Mouse (Mus musculus): ENCODE measurements around the gene Olfr697. TPM values are rescaled to one million over a fixed set of nuclear protein-coding genes. Genes with fewer than 3 reads are reported as not detected.

Gene Olfr697
- polyA plus RNA-seq (2014; fragmentation: Illumina TruSeq; extraction: RNeasy Lipid Tissue Mini Kit (QIAGEN cat#74804); ENCODE audit: low read depth, low replicate concordance) = 2.3 TPM

GRCm38 (mm10) chr7:106742343-106742742 lies at the start of gene Olfr697:
Gene Olfr697, minus strand, starts transcription at chr7:106742443.

GRCm38 (mm10) chr7:106755297-106755696 lies 13.1 kb upstream of the Olfr697 start, which contains the start of gene Olfr698:
Gene Olfr698, minus strand, starts transcription at chr7:106755397.

GRCm38 (mm10) chr7:106716296-106716695 lies 25.9 kb downstream of the Olfr697 start, which contains the start of gene Olfr695:
Gene Olfr695, minus strand, starts transcription at chr7:106716396.

GRCm38 (mm10) chr7:106691714-106692113 lies 50.5 kb downstream of the Olfr697 start, which contains the start of gene Olfr694:
Gene Olfr694, minus strand, starts transcription at chr7:106691814.

Other genes starting within 250 kb of the Olfr697 start
- gene Olfr693, start 61.9 kb downstream of the Olfr697 start, polyA plus RNA-seq (2014; fragmentation: Illumina TruSeq; extraction: RNeasy Lipid Tissue Mini Kit (QIAGEN cat#74804); ENCODE audit: low read depth, low replicate concordance) = not detected
- not detected for gene Olfr694, start 50.6 kb downstream of the Olfr697 start, polyA plus RNA-seq (2014; fragmentation: Illumina TruSeq; extraction: RNeasy Lipid Tissue Mini Kit (QIAGEN cat#74804); ENCODE audit: low read depth, low replicate concordance)
- not detected for gene Olfr695, start 26.0 kb downstream of the Olfr697 start, polyA plus RNA-seq (2014; fragmentation: Illumina TruSeq; extraction: RNeasy Lipid Tissue Mini Kit (QIAGEN cat#74804); ENCODE audit: low read depth, low replicate concordance)
- gene Olfr698, start 13.0 kb upstream of the Olfr697 start, polyA plus RNA-seq (2014; fragmentation: Illumina TruSeq; extraction: RNeasy Lipid Tissue Mini Kit (QIAGEN cat#74804); ENCODE audit: low read depth, low replicate concordance) = not detected
- gene Olfr699, start 50.8 kb upstream of the Olfr697 start, polyA plus RNA-seq (2014; fragmentation: Illumina TruSeq; extraction: RNeasy Lipid Tissue Mini Kit (QIAGEN cat#74804); ENCODE audit: low read depth, low replicate concordance) = 0.18 TPM
- gene Olfr700, start 66.4 kb upstream of the Olfr697 start, polyA plus RNA-seq (2014; fragmentation: Illumina TruSeq; extraction: RNeasy Lipid Tissue Mini Kit (QIAGEN cat#74804); ENCODE audit: low read depth, low replicate concordance) = 0.81 TPM
- 19.2 TPM for gene Olfr701, start 71.7 kb upstream of the Olfr697 start, polyA plus RNA-seq (2014; fragmentation: Illumina TruSeq; extraction: RNeasy Lipid Tissue Mini Kit (QIAGEN cat#74804); ENCODE audit: low read depth, low replicate concordance)
- not detected for gene Olfr702, start 91.5 kb upstream of the Olfr697 start, polyA plus RNA-seq (2014; fragmentation: Illumina TruSeq; extraction: RNeasy Lipid Tissue Mini Kit (QIAGEN cat#74804); ENCODE audit: low read depth, low replicate concordance)
- gene Olfr703, start 100.9 kb upstream of the Olfr697 start, polyA plus RNA-seq (2014; fragmentation: Illumina TruSeq; extraction: RNeasy Lipid Tissue Mini Kit (QIAGEN cat#74804); ENCODE audit: low read depth, low replicate concordance) = 1.0 TPM
- gene Olfr704, start 120.7 kb upstream of the Olfr697 start, polyA plus RNA-seq (2014; fragmentation: Illumina TruSeq; extraction: RNeasy Lipid Tissue Mini Kit (QIAGEN cat#74804); ENCODE audit: low read depth, low replicate concordance) = not detected
- not detected for gene Olfr705, start 134.4 kb upstream of the Olfr697 start, polyA plus RNA-seq (2014; fragmentation: Illumina TruSeq; extraction: RNeasy Lipid Tissue Mini Kit (QIAGEN cat#74804); ENCODE audit: low read depth, low replicate concordance)
- gene Olfr706, start 145.7 kb upstream of the Olfr697 start, polyA plus RNA-seq (2014; fragmentation: Illumina TruSeq; extraction: RNeasy Lipid Tissue Mini Kit (QIAGEN cat#74804); ENCODE audit: low read depth, low replicate concordance) = not detected
- gene Olfr707, start 158.8 kb upstream of the Olfr697 start, polyA plus RNA-seq (2014; fragmentation: Illumina TruSeq; extraction: RNeasy Lipid Tissue Mini Kit (QIAGEN cat#74804); ENCODE audit: low read depth, low replicate concordance) = not detected
- not detected for gene Olfr1532-ps1, start 165.6 kb upstream of the Olfr697 start, polyA plus RNA-seq (2014; fragmentation: Illumina TruSeq; extraction: RNeasy Lipid Tissue Mini Kit (QIAGEN cat#74804); ENCODE audit: low read depth, low replicate concordance)
- gene Olfr709-ps1, start 189.8 kb upstream of the Olfr697 start, polyA plus RNA-seq (2014; fragmentation: Illumina TruSeq; extraction: RNeasy Lipid Tissue Mini Kit (QIAGEN cat#74804); ENCODE audit: low read depth, low replicate concordance) = not detected
- gene Olfr710, start 205.9 kb upstream of the Olfr697 start, polyA plus RNA-seq (2014; fragmentation: Illumina TruSeq; extraction: RNeasy Lipid Tissue Mini Kit (QIAGEN cat#74804); ENCODE audit: low read depth, low replicate concordance) = not detected
- 0.07 TPM for gene Olfr6, start 221.5 kb upstream of the Olfr697 start, polyA plus RNA-seq (2014; fragmentation: Illumina TruSeq; extraction: RNeasy Lipid Tissue Mini Kit (QIAGEN cat#74804); ENCODE audit: low read depth, low replicate concordance)
- gene Olfr711, start 233.0 kb upstream of the Olfr697 start, polyA plus RNA-seq (2014; fragmentation: Illumina TruSeq; extraction: RNeasy Lipid Tissue Mini Kit (QIAGEN cat#74804); ENCODE audit: low read depth, low replicate concordance) = not detected

Data from testis, adult 10 weeks (tissue).